Mouse (Mus musculus): ENCODE results near the gene Grb10. TPM values are rescaled to one million over a fixed set of nuclear protein-coding genes. Genes with fewer than 3 reads are reported as not detected.
A peak's percentile ranks its signal among the peaks of the same experiment; 100 is the strongest.

The Grb10 gene
- polyA plus RNA-seq, 1 experiment from 2014 or later = 165 TPM

DNA sequence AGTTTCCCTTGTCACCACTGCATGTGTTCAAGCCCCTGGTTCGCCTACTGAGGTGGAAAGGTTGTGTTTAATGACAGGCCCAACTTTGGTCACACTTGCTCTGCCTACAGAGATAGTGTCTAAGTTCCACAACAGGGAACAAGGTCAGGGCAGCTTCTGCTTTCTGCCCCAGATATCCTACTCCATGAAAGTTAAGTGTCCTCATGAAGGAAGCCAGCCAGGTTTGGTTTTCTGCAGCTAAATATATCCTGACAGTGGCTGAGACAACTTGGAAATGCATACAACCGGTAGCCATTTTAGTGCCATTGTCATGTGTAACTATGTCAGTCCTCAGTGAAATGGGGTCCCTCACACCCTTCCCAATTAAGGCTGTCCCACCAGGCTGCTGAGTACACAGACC, 73.8 kb downstream of the Grb10 start:
- no peaks in the 10 kb centered on the region for H3K27me3 ChIP-seq
- H3K4me3 ChIP-seq = no peak overlapping the region
- peaks cover 22% of the 10 kb centered on the region for H3K36me3 ChIP-seq (ENCODE audit: poor library complexity, severe bottlenecking)
- 94% methylated on average over 2 of the region's 2 CpGs for WGBS
- ATAC-seq = no peak
- peaks cover 8% of the 10 kb centered on the region; the same call in 1 of the 2 replicates for H3K4me1 ChIP-seq
- no peaks in the 10 kb centered on the region for H3K9me3 ChIP-seq (replicated peaks)
- H3K9ac ChIP-seq = no peak overlapping the region
- H3K27ac ChIP-seq = no peak overlapping the region
- H3K4me2 ChIP-seq = no peak overlapping the region

DNA sequence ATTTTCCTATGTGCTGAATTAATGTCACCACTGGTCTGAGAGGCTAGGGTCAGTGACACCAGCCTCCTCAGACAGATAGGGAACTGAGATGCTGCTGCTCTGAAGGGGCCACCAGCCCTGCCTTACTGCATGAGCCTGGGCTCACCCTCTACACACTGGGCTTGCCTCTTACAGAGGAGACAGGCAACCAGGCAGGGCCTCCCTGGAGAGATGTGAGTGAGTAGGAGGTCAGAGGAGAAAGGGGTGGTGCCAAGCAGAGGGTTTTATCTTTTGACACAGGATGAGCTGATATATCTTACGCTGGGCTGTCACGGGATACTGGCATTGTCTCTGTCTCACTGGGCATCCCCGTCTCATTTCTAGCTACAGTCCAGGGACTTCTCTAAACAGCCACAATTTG, 74.9 kb downstream of the Grb10 start:
- WGBS = 81% methylated on average over 3 of the region's 3 CpGs
- H3K9me3 ChIP-seq (replicated peaks) = no peaks in the 10 kb centered on the region
- peaks cover 2% of the 10 kb centered on the region; the same call in 1 of the 2 replicates for H3K4me1 ChIP-seq
- H3K27me3 ChIP-seq = no peaks in the 10 kb centered on the region
- ATAC-seq = 0 out of 2 replicates have a peak, but pooled peaks have one; percentile 19
- H3K36me3 ChIP-seq (ENCODE audit: poor library complexity, severe bottlenecking) = peaks cover 18% of the 10 kb centered on the region
- no peak overlapping the region for H3K27ac ChIP-seq
- H3K4me2 ChIP-seq = no peak overlapping the region
- H3K4me3 ChIP-seq = no peak overlapping the region
- H3K9ac ChIP-seq = no peak overlapping the region

DNA sequence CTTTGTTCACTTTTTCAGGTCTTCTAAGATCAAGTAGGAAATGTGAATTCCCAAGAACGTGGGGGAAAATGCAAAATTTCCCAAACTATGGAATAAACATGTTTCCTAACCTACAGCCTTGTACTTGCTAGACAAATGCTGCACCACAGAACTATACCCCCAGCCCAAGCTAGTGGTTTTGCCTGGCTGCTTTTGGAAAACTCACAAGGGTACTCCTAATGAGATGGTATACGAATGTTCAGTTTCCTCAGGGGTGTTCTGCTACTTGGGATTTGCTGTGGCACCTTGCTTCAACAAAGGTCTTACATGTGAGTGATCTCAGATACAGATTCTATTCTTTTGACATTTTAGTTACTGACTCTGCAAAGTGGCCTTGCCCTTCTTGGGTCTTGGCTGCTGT, 75.4 kb downstream of the Grb10 start:
- WGBS = 83% methylated on average over 2 of the region's 2 CpGs

DNA sequence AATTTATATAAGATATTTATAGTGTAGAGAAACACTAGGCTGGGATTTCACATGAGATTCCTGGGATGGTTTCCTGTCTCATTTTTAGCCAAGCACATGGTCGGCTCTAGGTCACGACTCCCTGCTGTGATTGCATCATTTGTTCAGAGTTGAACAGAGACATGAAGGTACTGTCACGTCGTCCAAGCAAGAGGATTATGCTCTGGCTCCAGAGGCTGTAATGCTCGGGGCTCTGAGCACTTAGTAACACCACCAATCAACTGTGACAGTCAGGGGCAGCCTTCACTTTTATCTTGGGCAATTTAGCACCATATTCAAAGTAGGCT, 75.9 kb downstream of the Grb10 start:
- Histone ChIP-seq H3K4me2 (no peak overlapping the region), H3K9me3 (replicated peaks) (no peaks in the 10 kb centered on the region), H3K9ac (no peak overlapping the region), H3K4me3 (no peak overlapping the region), H3K4me1 (no peaks in the 10 kb centered on the region), H3K36me3 (ENCODE audit: poor library complexity, severe bottlenecking) (peaks cover 16% of the 10 kb centered on the region), H3K27me3 (no peaks in the 10 kb centered on the region), H3K27ac (no peak overlapping the region)
- WGBS = 17% methylated on average over 5 of the region's 5 CpGs
- ATAC-seq = no peak; the same call in 1 of the 2 replicates

More for the DNA sequence above, 75.4 kb downstream of the Grb10 start:
- H3K27ac ChIP-seq = no peak overlapping the region
- no peak overlapping the region for H3K9ac ChIP-seq
- H3K4me1 ChIP-seq = no peaks in the 10 kb centered on the region
- H3K4me3 ChIP-seq = no peak overlapping the region
- H3K9me3 ChIP-seq (replicated peaks) = no peaks in the 10 kb centered on the region
- peaks cover 18% of the 10 kb centered on the region for H3K36me3 ChIP-seq (ENCODE audit: poor library complexity, severe bottlenecking)
- H3K27me3 ChIP-seq = no peaks in the 10 kb centered on the region
- no peak overlapping the region for H3K4me2 ChIP-seq
- no peak for ATAC-seq

DNA sequence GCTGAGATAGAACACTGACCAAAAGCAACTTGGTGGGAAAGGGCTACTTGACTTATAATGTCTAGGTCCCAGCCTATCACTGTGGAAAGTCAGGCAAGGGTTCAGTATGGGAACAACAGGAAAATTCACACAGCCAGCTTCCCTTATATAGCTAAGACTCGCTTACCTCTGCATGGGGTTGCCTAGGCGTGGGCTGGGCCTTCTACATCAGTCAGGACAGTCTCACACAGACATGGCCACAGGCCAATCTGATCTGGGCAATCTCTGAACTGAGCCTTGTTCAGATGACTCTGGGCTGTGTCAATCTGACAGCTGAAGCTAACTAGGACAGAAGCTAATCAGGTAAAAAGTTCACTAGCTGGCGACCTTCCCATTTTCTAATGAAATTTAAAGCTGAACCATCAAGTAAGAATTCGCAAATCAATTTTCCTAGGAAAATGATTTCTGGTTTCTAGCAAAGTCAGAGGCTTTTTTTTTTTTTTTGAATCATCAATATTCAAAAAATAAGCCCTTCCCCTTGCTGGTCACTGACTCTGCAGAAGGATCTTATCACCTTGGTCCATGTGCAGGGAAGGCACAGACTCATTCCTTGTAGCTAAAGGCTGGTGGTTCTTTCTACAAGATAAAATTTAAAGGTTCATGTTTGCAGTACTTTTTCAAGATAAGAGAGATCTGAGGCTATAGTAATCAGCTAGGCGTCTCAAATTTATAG, 76.4 kb downstream of the Grb10 start:
- Histone ChIP-seq H3K4me3 (no peak overlapping the region), H3K27me3 (no peaks in the 10 kb centered on the region), H3K9me3 (replicated peaks) (no peaks in the 10 kb centered on the region), H3K4me1 (no peaks in the 10 kb centered on the region), H3K9ac (no peak overlapping the region), H3K36me3 (ENCODE audit: poor library complexity, severe bottlenecking) (peaks cover 13% of the 10 kb centered on the region), H3K4me2 (no peak overlapping the region), H3K27ac (no peak overlapping the region)
- no peak for ATAC-seq
- 82% methylated on average over 5 of the region's 5 CpGs for WGBS

DNA sequence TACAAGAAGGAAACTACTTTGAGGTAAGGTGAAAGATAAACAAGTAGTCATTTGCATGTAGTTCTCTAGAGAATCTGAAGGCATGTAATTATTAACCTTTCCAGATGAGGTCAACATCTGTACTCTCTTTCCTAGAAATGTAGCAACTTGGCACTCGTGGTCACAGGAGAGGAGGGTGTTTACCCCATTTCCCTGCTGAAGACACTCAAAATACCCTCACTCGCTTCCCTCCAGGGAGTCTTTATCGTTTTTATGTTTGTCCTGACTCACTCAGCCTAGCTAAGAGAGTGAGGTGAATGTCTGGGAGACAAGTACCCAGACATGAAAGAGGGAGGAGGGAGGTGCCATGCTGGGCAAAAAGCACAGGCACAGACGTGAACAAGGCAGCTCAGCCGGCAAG, 77.6 kb downstream of the Grb10 start:
- no peak overlapping the region for H3K27ac ChIP-seq
- no peak overlapping the region for H3K9ac ChIP-seq
- no peaks in the 10 kb centered on the region for H3K4me1 ChIP-seq
- H3K9me3 ChIP-seq (replicated peaks) = no peaks in the 10 kb centered on the region
- WGBS = 30% methylated on average over 5 of the region's 5 CpGs
- H3K27me3 ChIP-seq = no peaks in the 10 kb centered on the region
- no peak overlapping the region for H3K4me3 ChIP-seq
- peaks cover 2% of the 10 kb centered on the region; the same call in 1 of the 2 replicates for H3K36me3 ChIP-seq (ENCODE audit: poor library complexity, severe bottlenecking)
- ATAC-seq = no peak
- no peak overlapping the region for H3K4me2 ChIP-seq

DNA sequence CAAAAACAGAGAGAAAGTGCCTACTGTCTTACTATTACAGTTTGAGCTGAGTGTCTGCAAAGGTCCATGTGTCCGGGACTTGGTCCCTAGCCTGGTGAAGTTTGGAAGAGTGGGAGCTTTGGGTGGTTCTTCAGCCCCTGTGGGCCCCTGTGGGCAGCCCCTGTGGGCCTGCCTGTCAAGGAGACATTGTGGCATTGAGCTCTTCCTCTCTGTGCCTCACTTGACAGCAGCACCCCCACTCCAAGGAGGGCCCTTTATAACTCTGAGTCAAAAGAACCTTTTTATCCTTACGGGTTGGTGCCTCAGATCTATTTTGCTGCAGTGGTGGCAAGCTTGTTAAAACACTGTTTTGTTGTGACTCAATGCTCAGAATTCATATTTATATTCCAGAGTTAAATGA, 78.3 kb downstream of the Grb10 start:
- H3K4me3 ChIP-seq = no peak overlapping the region
- H3K36me3 ChIP-seq (ENCODE audit: poor library complexity, severe bottlenecking) = no peaks in the 10 kb centered on the region; the same call in 1 of the 2 replicates
- peaks cover 6% of the 10 kb centered on the region; the same call in 1 of the 2 replicates for H3K4me1 ChIP-seq
- H3K27ac ChIP-seq = no peak overlapping the region
- H3K4me2 ChIP-seq = no peak overlapping the region
- H3K27me3 ChIP-seq = no peaks in the 10 kb centered on the region
- WGBS = 66% methylated on average over 2 of the region's 2 CpGs
- no peak for ATAC-seq
- H3K9me3 ChIP-seq (replicated peaks) = no peaks in the 10 kb centered on the region
- no peak overlapping the region for H3K9ac ChIP-seq

DNA sequence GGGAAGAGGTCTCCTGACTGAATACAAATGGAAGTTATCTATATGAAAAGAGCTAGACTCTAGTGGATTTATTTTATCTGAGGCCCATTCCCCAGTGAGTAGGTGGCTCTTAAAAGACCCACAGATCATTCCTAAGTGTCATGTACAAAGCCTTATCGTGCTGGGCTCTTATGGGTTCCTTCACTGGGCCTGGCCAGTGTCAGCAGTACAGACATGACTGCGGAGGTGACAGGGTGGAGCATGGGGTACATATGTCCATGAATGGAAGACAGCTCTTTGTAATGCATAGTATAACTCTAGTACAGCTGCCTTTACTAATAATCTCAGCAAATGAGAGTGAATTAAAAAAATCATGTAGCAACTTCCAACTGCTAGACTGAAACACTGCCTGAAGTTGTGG, 80.0 kb downstream of the Grb10 start:
- H3K4me3 ChIP-seq = no peak overlapping the region

DNA sequence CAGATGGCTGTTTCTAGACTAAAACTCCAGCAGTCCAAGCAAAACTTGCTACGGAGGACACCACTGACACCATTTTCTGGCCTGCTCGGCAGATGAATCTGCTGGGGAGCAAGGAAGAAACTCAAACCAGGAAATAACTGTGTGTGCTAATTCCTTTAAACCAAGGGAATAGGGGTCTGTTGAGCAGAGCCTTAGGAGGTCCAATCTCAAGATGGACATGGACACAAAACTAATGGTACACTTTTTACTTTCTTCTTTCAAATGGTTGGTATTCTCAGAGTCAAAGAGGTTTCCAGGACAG, 80.5 kb downstream of the Grb10 start:
- no peaks in the 10 kb centered on the region for H3K9me3 ChIP-seq (replicated peaks)
- H3K9ac ChIP-seq = no peak overlapping the region
- H3K36me3 ChIP-seq (ENCODE audit: poor library complexity, severe bottlenecking) = peaks cover 8% of the 10 kb centered on the region; the same call in 1 of the 2 replicates
- H3K4me2 ChIP-seq = no peak overlapping the region
- H3K27me3 ChIP-seq = no peaks in the 10 kb centered on the region
- no peak overlapping the region for H3K4me3 ChIP-seq
- no peak overlapping the region for H3K27ac ChIP-seq
- H3K4me1 ChIP-seq = peaks cover 7% of the 10 kb centered on the region; the same call in 1 of the 2 replicates
- no peak for ATAC-seq
- WGBS = 92% methylated on average over 2 of the region's 2 CpGs

More for the DNA sequence above, 80.0 kb downstream of the Grb10 start:
- Histone ChIP-seq H3K27me3 (no peaks in the 10 kb centered on the region), H3K4me2 (no peak overlapping the region), H3K9me3 (replicated peaks) (no peaks in the 10 kb centered on the region), H3K27ac (no peak overlapping the region), H3K9ac (no peak overlapping the region), H3K4me1 (peaks cover 7% of the 10 kb centered on the region; the same call in 1 of the 2 replicates), H3K36me3 (ENCODE audit: poor library complexity, severe bottlenecking) (peaks cover 8% of the 10 kb centered on the region; the same call in 1 of the 2 replicates)
- WGBS = 94% methylated on average over 2 of the region's 2 CpGs
- no peak for ATAC-seq

DNA sequence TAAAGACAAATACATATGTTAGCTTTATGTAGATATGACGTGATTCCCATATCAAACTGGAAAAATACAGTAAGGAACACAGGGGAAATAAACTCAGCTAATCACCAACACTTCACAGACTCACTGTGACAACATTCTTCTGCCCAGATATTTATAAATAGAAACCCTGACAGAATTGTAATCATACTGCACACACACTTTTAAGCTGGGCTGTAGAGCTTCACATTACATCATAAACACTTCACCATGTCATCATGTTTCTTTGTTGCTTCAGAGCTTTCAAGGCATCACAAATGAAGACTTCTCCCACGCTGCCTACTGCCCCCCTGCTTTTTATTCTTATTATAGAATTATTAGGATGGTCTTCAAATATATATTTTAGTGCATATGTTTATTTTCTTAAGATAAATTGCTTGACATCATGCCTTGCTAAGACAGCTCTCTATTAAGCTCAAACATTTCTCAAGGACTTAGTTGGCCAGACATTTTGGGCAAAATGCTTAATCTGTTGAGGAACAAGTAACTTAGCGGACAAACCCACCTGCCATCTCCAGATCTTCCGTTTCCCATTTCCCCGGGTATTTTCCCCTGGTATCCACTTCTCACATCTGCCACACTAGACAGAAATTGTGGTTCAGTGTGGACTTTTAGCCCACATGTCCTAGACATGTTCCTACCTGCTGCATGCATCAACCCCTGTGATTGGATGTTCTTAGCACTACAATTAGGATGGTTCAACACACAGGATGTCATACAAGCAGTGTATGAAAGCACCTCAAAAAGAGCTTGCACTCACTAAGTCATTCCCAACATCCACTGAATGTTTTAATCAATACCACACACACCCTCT, 81.0 kb downstream of the Grb10 start:
- H3K4me3 ChIP-seq = no peak overlapping the region
- H3K9ac ChIP-seq = no peak overlapping the region
- no peak overlapping the region for H3K27ac ChIP-seq
- H3K9me3 ChIP-seq (replicated peaks) = no peaks in the 10 kb centered on the region
- peaks cover 8% of the 10 kb centered on the region; the same call in 1 of the 2 replicates for H3K36me3 ChIP-seq (ENCODE audit: poor library complexity, severe bottlenecking)
- H3K27me3 ChIP-seq = no peaks in the 10 kb centered on the region
- peaks cover 7% of the 10 kb centered on the region; the same call in 1 of the 2 replicates for H3K4me1 ChIP-seq
- ATAC-seq = no peak
- no peak overlapping the region for H3K4me2 ChIP-seq
- WGBS = 88% methylated on average over 5 of the region's 5 CpGs

DNA sequence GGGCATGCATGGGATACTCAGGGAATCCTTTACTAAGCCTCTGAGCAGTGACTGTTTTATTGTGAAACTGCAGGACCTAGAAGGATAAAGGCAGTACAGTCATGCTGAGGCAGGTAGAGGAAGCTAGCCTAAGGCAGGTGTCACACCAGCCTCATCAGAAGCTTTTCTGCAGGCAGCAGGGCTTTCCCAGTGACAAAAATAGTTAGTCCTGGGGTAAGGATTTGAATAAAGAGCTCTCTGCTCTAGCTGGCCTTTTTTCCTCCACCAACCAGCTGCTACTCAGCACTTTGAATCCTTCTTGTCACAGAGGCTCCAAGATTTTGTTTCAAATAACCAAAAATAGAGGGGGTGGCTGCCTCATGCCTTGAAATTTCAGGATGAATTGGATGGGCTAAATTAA, 82.7 kb downstream of the Grb10 start:
- no peak for ATAC-seq
- H3K27ac ChIP-seq = no peak overlapping the region
- H3K4me1 ChIP-seq = peaks cover 7% of the 10 kb centered on the region; the same call in 1 of the 2 replicates
- no peak overlapping the region for H3K4me2 ChIP-seq
- no peak overlapping the region for H3K4me3 ChIP-seq
- H3K9me3 ChIP-seq (replicated peaks) = no peaks in the 10 kb centered on the region
- no peaks in the 10 kb centered on the region for H3K27me3 ChIP-seq
- 0 out of 2 replicates have a peak overlapping the region, but pooled peaks have one; percentile 14 for H3K9ac ChIP-seq
- H3K36me3 ChIP-seq (ENCODE audit: poor library complexity, severe bottlenecking) = peaks cover 18% of the 10 kb centered on the region; the same call in 1 of the 2 replicates

DNA sequence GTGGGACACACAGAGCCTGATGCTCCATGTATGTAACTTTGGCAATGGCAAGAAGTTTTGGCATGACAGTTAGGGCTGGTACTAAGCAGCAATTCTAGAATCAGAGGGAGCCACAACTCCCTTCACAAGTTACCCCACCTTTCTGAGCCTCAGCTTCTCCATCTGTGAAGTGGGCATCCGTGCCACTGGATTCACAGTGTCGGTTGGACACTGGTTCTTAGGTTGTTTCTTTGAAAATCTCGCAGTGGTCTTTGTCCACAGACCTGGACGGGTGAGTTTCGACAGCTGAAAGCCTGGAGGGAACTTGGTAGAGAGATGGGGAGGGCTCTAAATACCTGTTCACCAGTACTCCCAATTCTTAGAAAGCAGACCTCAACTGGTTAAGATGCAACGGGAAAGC, 83.9 kb downstream of the Grb10 start:
- H3K27me3 ChIP-seq = no peaks in the 10 kb centered on the region
- no peak for ATAC-seq
- 88% methylated on average over 6 of the region's 6 CpGs for WGBS
- H3K36me3 ChIP-seq (ENCODE audit: poor library complexity, severe bottlenecking) = peaks cover 22% of the 10 kb centered on the region; the same call in 1 of the 2 replicates
- no peak overlapping the region for H3K4me3 ChIP-seq
- no peak overlapping the region for H3K27ac ChIP-seq
- no peak overlapping the region for H3K9ac ChIP-seq
- H3K4me1 ChIP-seq = peaks cover 11% of the 10 kb centered on the region; the same call in 1 of the 2 replicates
- H3K9me3 ChIP-seq (replicated peaks) = no peaks in the 10 kb centered on the region
- no peak overlapping the region for H3K4me2 ChIP-seq
